Mouse (Mus musculus): Measurements from ENCODE around the gene Gm9970.

- no peak for TF ChIP-seq POLR2A (IDR thresholded peaks at IDR 0.05; ENCODE audit: insufficient read depth, low read length)
- TF ChIP-seq CTCF (IDR thresholded peaks at IDR 0.05; ENCODE audit: low read depth, low read length): no peak
- TF ChIP-seq EP300 (IDR thresholded peaks at IDR 0.05; ENCODE audit: insufficient read depth, low read depth, low read length): no peak
Measured at GRCm38 (mm10) chr5:31202933-31203332, 38.1 kb downstream of the Gm9970 start.

All from ES-Bruce4 (cell line).